In the genomic region with DNA sequence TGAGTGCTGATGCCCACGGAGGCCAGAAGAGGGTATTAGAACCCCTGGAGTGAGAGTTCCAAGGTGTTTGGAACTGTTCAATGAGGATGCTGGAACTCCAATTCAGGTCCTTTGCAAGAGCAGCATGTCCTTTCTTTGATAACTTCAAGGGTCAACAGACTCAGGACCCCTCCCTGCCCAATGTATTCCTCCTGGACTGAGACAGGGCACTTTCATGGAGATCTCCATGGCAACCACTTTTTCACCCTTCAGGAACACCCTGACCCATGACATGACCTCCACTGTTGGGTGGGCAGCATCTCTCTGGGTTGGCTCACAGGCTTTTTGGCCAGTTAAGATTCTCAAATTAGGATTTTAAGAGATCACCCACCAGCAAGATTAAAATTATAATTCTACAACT, we compare ENCODE assay signal across 17 mouse cellular contexts.
"Had no signal": no experiment of that assay in that cellular context is flagged by ENCODE, and none has a peak within 500 bp of the region (broad histone marks: within the 10 kb centered on the region; RNA-seq: fewer than 3 reads in every experiment).

No protein-coding gene starts in this region.

- DNase-seq: liver, postnatal 0 days; lung, adult 2 months; lung, postnatal 14 days; lung, postnatal 36 days; right cerebral cortex, postnatal 14 days; thymus, adult 2 months; thymus, postnatal 25 days; thymus, postnatal 4 days had no signal

- H3K4me2 ChIP-seq: midbrain, embryonic 11.5 days; midbrain, embryonic 13.5 days had no signal

- ATAC-seq: liver, postnatal 0 days; midbrain, embryonic 16.5 days had no signal

- H3K9me3 ChIP-seq: lung, embryonic 15.5 days; megakaryocyte, embryonic 14.5 days; midbrain, embryonic 13.5 days; neural tube, embryonic 12.5 days; stomach, embryonic 15.5 days had no signal

- H3K36me3 ChIP-seq: lung, embryonic 15.5 days; midbrain, embryonic 13.5 days; neural tube, embryonic 12.5 days; stomach, embryonic 15.5 days had no signal

- H3K27me3 ChIP-seq: stomach, embryonic 15.5 days had no signal

- H3K9ac ChIP-seq: liver, postnatal 0 days; lung, embryonic 15.5 days; midbrain, embryonic 13.5 days; neural tube, embryonic 12.5 days; stomach, embryonic 15.5 days had no signal

- H3K4me1 ChIP-seq: megakaryocyte, embryonic 14.5 days had no signal

- H3K27ac ChIP-seq: lung, embryonic 15.5 days; macrophage; neural tube, embryonic 12.5 days; stomach, postnatal 0 days had no signal

- H3K4me3 ChIP-seq: lung, embryonic 15.5 days; megakaryocyte, embryonic 14.5 days; midbrain, embryonic 13.5 days; neural tube, embryonic 12.5 days; stomach, embryonic 15.5 days had no signal
